Mouse (Mus musculus) embryonic stem cell, embryonic (primary cell): ENCODE measurements around the gene Nsun2.
"Not testable (repeated sequence)": the region's sequence is repeated elsewhere in the genome, so short reads cannot be mapped to it uniquely, and the experiment has no call there.

Source experiments
- CTCF ChIA-PET, 4 experiments: fragments of 300-600 bp in 2 of 4; fragments of 350-600 bp in 2 of 4; sonication (Branson Sonifier 250); formaldehyde crosslinking; loops; one replicate each; lab custom pipeline; 2022; ENCODE audit warnings: inconsistent platforms in 2 of 4; lab: Charles Lee
- POLR2A ChIA-PET, 4 experiments: fragments of 300-600 bp in 2 of 4; fragments of 350-600 bp in 2 of 4; sonication (Branson Sonifier 250); formaldehyde crosslinking; loops; one replicate each; lab custom pipeline; 2022; ENCODE audit warnings: antibody characterized with exemption in 4 of 4, inconsistent platforms in 1 of 4; lab: Charles Lee

Nsun2 gene

GRCm38 (mm10) chr13:69591338-69591737 is 57.8 kb downstream of the Nsun2 start:
- POLR2A ChIA-PET: interaction anchor here in 2 of 4 experiments (0.6 to 1.3 kb wide), 3 partner anchors 11 to 20 kb away, joined by 3 read pairs; partner anchors contain the start of gene Srd5a1 (in 1 of the 2)

GRCm38 (mm10) chr13:69592226-69592625 is 58.7 kb downstream of the Nsun2 start:
- CTCF ChIA-PET: no interaction called here
- POLR2A ChIA-PET: no interaction called here

More at GRCm38 (mm10) chr13:69591338-69591737, 57.8 kb downstream of the Nsun2 start:
- CTCF ChIA-PET: interaction anchor here in 1 of 4 experiments (0.6 kb wide), 1 partner anchor 761 kb away, joined by 4 read pairs; no protein-coding TSS in a partner anchor

GRCm38 (mm10) chr13:69593453-69593852 is 59.9 kb downstream of the Nsun2 start:
- CTCF ChIA-PET: no interaction called here
- POLR2A ChIA-PET: no interaction called here

GRCm38 (mm10) chr13:69594577-69595256 is 61.2 kb downstream of the Nsun2 start:
- POLR2A ChIA-PET: interaction anchor here in 1 of 4 experiments (1.0 to 1.2 kb wide), 2 partner anchors 10 to 17 kb away, joined by 3 to 4 read pairs; partner anchors contain the start of gene Srd5a1
- CTCF ChIA-PET: no interaction called here

- CTCF ChIA-PET: no interaction called here
- POLR2A ChIA-PET: no interaction called here
Observed at GRCm38 (mm10) chr13:69595911-69596310, 62.4 kb downstream of the Nsun2 start.

- POLR2A ChIA-PET: interaction anchor here in 1 of 4 experiments (0.6 kb wide), 1 partner anchor 42 kb away, joined by 3 read pairs; no protein-coding TSS in a partner anchor
Observed at GRCm38 (mm10) chr13:69596515-69596914, 63.0 kb downstream of the Nsun2 start.

GRCm38 (mm10) chr13:69598867-69599266 is 65.3 kb downstream of the Nsun2 start:
- POLR2A ChIA-PET: interaction anchor here in 2 of 4 experiments (1.0 to 3.6 kb wide), 7 partner anchors 12 to 71 kb away, joined by 3 to 15 read pairs (median 3); partner anchors contain the start of gene Srd5a1 (in 2 of the 2)

More at GRCm38 (mm10) chr13:69596515-69596914, 63.0 kb downstream of the Nsun2 start:
- CTCF ChIA-PET: interaction anchor here in 2 of 4 experiments (0.6 kb wide), 2 partner anchors 144 to 779 kb away, joined by 4 to 5 read pairs; no protein-coding TSS in a partner anchor

GRCm38 (mm10) chr13:69600863-69601262 is 67.3 kb downstream of the Nsun2 start:
- POLR2A ChIA-PET: interaction anchor here in 2 of 4 experiments (0.6 to 1.9 kb wide), 2 partner anchors 11 to 341 kb away, joined by 4 to 10 read pairs; partner anchors contain the start of gene Srd5a1 (in 1 of the 2)
- CTCF ChIA-PET: not testable (repeated sequence)

More at GRCm38 (mm10) chr13:69598867-69599266, 65.3 kb downstream of the Nsun2 start:
- CTCF ChIA-PET: interaction anchor here in 1 of 4 experiments (0.5 to 1.2 kb wide), 2 partner anchors 12 to 26 kb away, joined by 3 read pairs; partner anchors contain the start of gene Srd5a1

- ChIA-PET POLR2A (interaction anchor here in 2 of 4 experiments (1.0 to 1.9 kb wide), 2 partner anchors 10 kb away, joined by 3 to 10 read pairs; partner anchors contain the start of gene Srd5a1 (in 2 of the 2)), CTCF (interaction anchor here in 1 of 4 experiments (0.6 kb wide), 1 partner anchor 84 kb away, joined by 7 read pairs; no protein-coding TSS in a partner anchor)
Observed at GRCm38 (mm10) chr13:69601321-69601720, 67.8 kb downstream of the Nsun2 start.

GRCm38 (mm10) chr13:69604670-69605069 is 71.1 kb downstream of the Nsun2 start:
- POLR2A ChIA-PET: no interaction called here
- CTCF ChIA-PET: no interaction called here

- POLR2A ChIA-PET: interaction anchor here in 2 of 4 experiments (0.6 to 0.9 kb wide), 2 partner anchors 10 to 18 kb away, joined by 3 read pairs; no protein-coding TSS in a partner anchor
- CTCF ChIA-PET: interaction anchor here in 1 of 4 experiments (0.5 kb wide), 1 partner anchor 403 kb away, joined by 4 read pairs; no protein-coding TSS in a partner anchor
Observed at GRCm38 (mm10) chr13:69608734-69609133, 75.2 kb downstream of the Nsun2 start.

- CTCF ChIA-PET: interaction anchor here in 3 of 4 experiments (0.5 to 1.8 kb wide), 10 partner anchors 12 to 117 kb away, joined by 3 to 6 read pairs (median 4); no protein-coding TSS in a partner anchor
- POLR2A ChIA-PET: interaction anchor here (0.6 to 4.0 kb wide), 63 partner anchors 8 to 1030 kb away, joined by 3 to 118 read pairs (median 4); partner anchors contain the start of genes Fastkd3 (in 2 of the 4), Mtrr (in 2 of the 4), Tent4a (in 2 of the 4) and 1700001L19Rik (in 1 of the 4)
Observed at GRCm38 (mm10) chr13:69610751-69611397, 77.3 kb downstream of the Nsun2 start.

- ChIA-PET CTCF (interaction anchor here in 3 of 4 experiments (0.5 to 1.8 kb wide), 10 partner anchors 12 to 118 kb away, joined by 3 to 6 read pairs (median 4); no protein-coding TSS in a partner anchor), POLR2A (interaction anchor here (0.5 to 4.0 kb wide), 72 partner anchors 8 to 1031 kb away, joined by 3 to 118 read pairs (median 4); partner anchors contain the start of genes Fastkd3 (in 2 of the 4), Mtrr (in 2 of the 4), Tent4a (in 2 of the 4) and 1700001L19Rik (in 1 of the 4))
Observed at GRCm38 (mm10) chr13:69611398-69612174, 78.0 kb downstream of the Nsun2 start, which contains the start of gene Srd5a1. Srd5a1 (minus strand) TSS chr13:69611442.

- CTCF ChIA-PET: interaction anchor here in 1 of 4 experiments (0.8 kb wide), 1 partner anchor 43 kb away, joined by 4 read pairs; no protein-coding TSS in a partner anchor
- POLR2A ChIA-PET: interaction anchor here in 3 of 4 experiments (0.9 to 4.0 kb wide), 28 partner anchors 8 to 197 kb away, joined by 3 to 118 read pairs (median 6); no protein-coding TSS in a partner anchor
Observed at GRCm38 (mm10) chr13:69612175-69612544, 78.6 kb downstream of the Nsun2 start.

GRCm38 (mm10) chr13:69616716-69617115 is 83.2 kb downstream of the Nsun2 start:
- POLR2A ChIA-PET: interaction anchor here in 3 of 4 experiments (1.3 to 16.6 kb wide), 5 partner anchors 8 to 19 kb away, joined by 3 to 250 read pairs (median 9); no protein-coding TSS in a partner anchor
- CTCF ChIA-PET: interaction anchor here in 1 of 4 experiments (1.1 kb wide), 1 partner anchor 19 kb away, joined by 3 read pairs; no protein-coding TSS in a partner anchor

GRCm38 (mm10) chr13:69623843-69624242 is 90.3 kb downstream of the Nsun2 start:
- POLR2A ChIA-PET: interaction anchor here (0.8 to 16.6 kb wide), 11 partner anchors 8 to 972 kb away, joined by 3 to 250 read pairs (median 5); partner anchors contain the start of gene Srd5a1 (in 3 of the 4)
- CTCF ChIA-PET: interaction anchor here in 1 of 4 experiments (1.7 kb wide), 1 partner anchor 12 kb away, joined by 6 read pairs; no protein-coding TSS in a partner anchor
